Mouse (Mus musculus) liver, adult 10 weeks (tissue): ENCODE data around the gene Ddx3x. TPM values are rescaled to one million over a fixed set of nuclear protein-coding genes. Genes with fewer than 3 reads are reported as not detected.

Source experiments
- polyA plus RNA-seq: library from polyadenylated mRNA; stranded (reverse); fragments of 350-450 nt; fragmentation: Illumina TruSeq; extraction: RNeasy Lipid Tissue Mini Kit (QIAGEN cat#74804); gene quantifications from one replicate; pipeline ENCODE4 v1.2.3, GENCODE M21; 2014; ENCODE audit warnings: low read depth, low replicate concordance

Gene Ddx3x
- polyA plus RNA-seq = 354 TPM

GRCm38 (mm10) chrX:13280409-13281328 lies at the start of gene Ddx3x:
Gene Ddx3x, plus strand, starts transcription at chrX:13280970.

Other genes starting within 250 kb of the Ddx3x start
- gene Usp9x, start 209.5 kb upstream of the Ddx3x start, polyA plus RNA-seq = 84.1 TPM
- not detected for gene Nyx, start 185.1 kb downstream of the Ddx3x start, polyA plus RNA-seq